Mouse (Mus musculus) ES-E14 (cell line): ENCODE measurements at regions not wholly inside any gene's neighbourhood (a gene's known extent, or its start where the extent isn't known, plus 50 kb on each side); places are given as distances from the start of the nearest gene placed in this dataset.
"Not testable (repeated sequence)": the region's sequence is repeated elsewhere in the genome, so short reads cannot be mapped to it uniquely, and the experiment has no call there.

Source experiments
- DNase-seq: peaks from one replicate; pipeline ENCODE4 v3.0.0-alpha.2; 2013; ENCODE audit warnings: low read depth, low spot score
- H3K27ac ChIP-seq: 2 replicates; pipeline ENCODE4 v1.5.1; 2012; ENCODE audit warnings: low read depth, mild to moderate bottlenecking, low read length, moderate library complexity, mixed read lengths; ENCODE audit not compliant: poor library complexity, insufficient read depth, severe bottlenecking
- H3K36me3 ChIP-seq: 2 replicates; pipeline ENCODE4 v1.6.1; 2012; ENCODE audit warnings: mild to moderate bottlenecking, low read length, moderate library complexity, mixed read lengths; ENCODE audit not compliant: control insufficient read depth, poor library complexity, insufficient read depth, severe bottlenecking
- H3K4me1 ChIP-seq, 2 experiments: fragments of 150-350 bp in 1 of 2; sonication (generic) in 1 of 2; 2 replicates each; pipeline ENCODE4 v1.6.1; 2012; ENCODE audit warnings: low read length in 2 of 2, mild to moderate bottlenecking in 1 of 2, mixed read lengths in 1 of 2; ENCODE audit not compliant: control insufficient read depth in 2 of 2, insufficient read depth in 2 of 2, poor library complexity in 1 of 2
- H3K4me3 ChIP-seq, 2 experiments: fragments of 150-350 bp in 1 of 2; sonication (generic) in 1 of 2; 2 replicates each; pipeline ENCODE4 v1.5.1; 2012; ENCODE audit warnings: low read length in 2 of 2, low read depth in 1 of 2, mild to moderate bottlenecking in 1 of 2, mixed read lengths in 1 of 2; ENCODE audit not compliant: insufficient read depth in 1 of 2, poor library complexity in 1 of 2, severe bottlenecking in 1 of 2
- H3K9ac ChIP-seq: 2 replicates; pipeline ENCODE4 v1.6.1; 2012; ENCODE audit warnings: low read depth, mild to moderate bottlenecking, low read length, mixed read lengths; ENCODE audit not compliant: poor library complexity, insufficient read depth, severe bottlenecking
- H3K9me3 ChIP-seq: fragments of 150-350 bp; sonication (generic); 2 replicates; pipeline ENCODE4 v1.6.1; 2012; ENCODE audit warnings: low read depth, mild to moderate bottlenecking, low read length; ENCODE audit not compliant: control insufficient read depth, insufficient read depth
- CHD2 ChIP-seq: IDR thresholded peaks from 2 replicates; pipeline ENCODE4 v1.6.1; 2014; ENCODE audit warnings: mild to moderate bottlenecking, low read depth, low read length, inconsistent platforms
- HCFC1 ChIP-seq: IDR thresholded peaks from 2 replicates; pipeline ENCODE4 v1.6.1; 2012; ENCODE audit warnings: low read length, inconsistent platforms, borderline replicate concordance; ENCODE audit not compliant: insufficient read depth
- MAFK ChIP-seq: IDR thresholded peaks from 2 replicates; pipeline ENCODE4 v1.6.1; 2014; ENCODE audit warnings: mild to moderate bottlenecking, low read depth, low read length, inconsistent platforms; ENCODE audit not compliant: insufficient read depth
- ZC3H11A ChIP-seq: IDR thresholded peaks from 2 replicates; pipeline ENCODE4 v1.6.1; 2012; ENCODE audit warnings: low read depth, mild to moderate bottlenecking, inconsistent platforms, low read length, borderline replicate concordance
- ZNF384 ChIP-seq: IDR thresholded peaks from 2 replicates; pipeline ENCODE4 v1.6.1; 2012; ENCODE audit warnings: low read depth, low read length, inconsistent platforms
- in situ Hi-C, 2 experiments: fragments of 600-800 bp; cut with MboI; formaldehyde crosslinking; loops; one replicate each; pipeline ENCODE4 v1.15.1; 2025; ENCODE audit warnings: low sequenced_read_pairs in 2 of 2, inconsistent platforms in 1 of 2; ENCODE audit not compliant: unreplicated experiment in 2 of 2

GRCm38 (mm10) chr3:117067470-117068053, 98.8 kb upstream of the Palmd start:
- Histone ChIP-seq H3K9ac (no peak overlapping the region), H3K27ac (no peak overlapping the region), H3K9me3 (no peaks in the 10 kb centered on the region), H3K4me3 (no peak overlapping the region), H3K36me3 (no peaks in the 10 kb centered on the region), H3K4me1 (no peaks in the 10 kb centered on the region)
- TF ChIP-seq CHD2, result no peak
- TF ChIP-seq HCFC1, result no peak
- TF ChIP-seq ZNF384, result no peak
- TF ChIP-seq ZC3H11A, result no peak
- no peak for TF ChIP-seq MAFK
- in situ Hi-C loops, result loop anchor here in 1 of 2 experiments (25.0 kb wide), 1 partner anchor 155 kb away; no protein-coding TSS in a partner anchor
- DNase-seq, result peak; percentile 20

GRCm38 (mm10) chr3:117065904-117066303, 97.1 kb upstream of the Palmd start:
- H3K9ac ChIP-seq, result no peak overlapping the region
- TF ChIP-seq ZNF384 (no peak), ZC3H11A (no peak), MAFK (no peak), CHD2 (no peak), HCFC1 (no peak)
- DNase-seq, result no peak
- in situ Hi-C loops, result loop anchor here in 1 of 2 experiments (25.0 kb wide), 1 partner anchor 154 kb away; no protein-coding TSS in a partner anchor
- H3K4me1 ChIP-seq, result no peaks in the 10 kb centered on the region
- H3K4me3 ChIP-seq, result no peak overlapping the region
- H3K27ac ChIP-seq, result no peak overlapping the region
- no peaks in the 10 kb centered on the region for H3K36me3 ChIP-seq
- H3K9me3 ChIP-seq, result no peaks in the 10 kb centered on the region

- peak; percentile 42 for DNase-seq
- Histone ChIP-seq H3K4me3 (no peak overlapping the region), H3K9me3 (no peaks in the 10 kb centered on the region), H3K27ac (no peak overlapping the region), H3K4me1 (no peaks in the 10 kb centered on the region), H3K36me3 (no peaks in the 10 kb centered on the region), H3K9ac (no peak overlapping the region)
- TF ChIP-seq HCFC1, result no peak
- TF ChIP-seq ZC3H11A, result peak; percentile 69
- in situ Hi-C loops, result loop anchor here (5.0 to 25.0 kb wide), 2 partner anchors 150 to 155 kb away; no protein-coding TSS in a partner anchor
These were observed 93.0 kb upstream of the Palmd start for GRCm38 (mm10) chr3:117061831-117062230.

GRCm38 (mm10) chr3:117061182-117061581, 92.4 kb upstream of the Palmd start:
- Histone ChIP-seq H3K9me3 (no peaks in the 10 kb centered on the region), H3K27ac (no peak overlapping the region), H3K36me3 (no peaks in the 10 kb centered on the region), H3K4me3 (no peak overlapping the region), H3K4me1 (no peaks in the 10 kb centered on the region), H3K9ac (no peak overlapping the region)
- TF ChIP-seq MAFK (no peak), HCFC1 (no peak), CHD2 (no peak), ZC3H11A (no peak), ZNF384 (no peak)
- in situ Hi-C loops, result loop anchor here (5.0 to 25.0 kb wide), 2 partner anchors 149 to 154 kb away; no protein-coding TSS in a partner anchor
- DNase-seq, result no peak

- not testable (repeated sequence) for H3K4me1 ChIP-seq, H3K27ac ChIP-seq, H3K4me3 ChIP-seq, H3K36me3 ChIP-seq, H3K9me3 ChIP-seq, H3K9ac ChIP-seq, DNase-seq
- in situ Hi-C loops, result loop anchor here in 1 of 2 experiments (25.0 kb wide), 1 partner anchor 142 kb away; no protein-coding TSS in a partner anchor
These were observed 85.9 kb upstream of the Palmd start for GRCm38 (mm10) chr3:117054711-117055110.
